8 mouse cellular contexts compared by ENCODE assay signal in genomic region chr14:101608519-101609368, GRCm38 (mm10). TPM values are rescaled to one million over a fixed set of nuclear protein-coding genes. Genes with fewer than 3 reads are reported as not detected.
DNase-seq lines count a peak whose midpoint lies in the region; ATAC-seq and TF ChIP-seq lines count a peak whose summit lies in the region.

Gene Tbc1d4, minus strand, starts transcription at chr14:101609191.

- peak; percentile 54 for TF ChIP-seq CTCF in bone marrow macrophage, adult 2 months (IDR thresholded peaks at IDR 0.05; ENCODE audit: low read depth, low read length)
- peak; percentile 82 for TF ChIP-seq CTCF in kidney, postnatal 0 days (IDR thresholded peaks at IDR 0.05; ENCODE audit: low read depth)

- ATAC-seq in heart, embryonic 12.5 days (ENCODE audit: insufficient number of reproducible peaks, low FRiP score), result peak; percentile 87
- peak; percentile 92 for ATAC-seq in kidney, postnatal 0 days (replicated peaks; ENCODE audit: low FRiP score, low read depth)
- peak; percentile 79 for ATAC-seq in liver, embryonic 12.5 days
- peak; percentile 90 for ATAC-seq in stomach, embryonic 15.5 days (ENCODE audit: insufficient read depth, low FRiP score, low read depth)

- no peaks in the 10 kb centered on the region for H3K36me3 ChIP-seq in heart, embryonic 12.5 days
- H3K36me3 ChIP-seq in kidney, postnatal 0 days (ENCODE audit: insufficient read depth, low read length), result no peaks in the 10 kb centered on the region
- H3K36me3 ChIP-seq in liver, embryonic 12.5 days, result no peaks in the 10 kb centered on the region
- no peaks in the 10 kb centered on the region for H3K36me3 ChIP-seq in stomach, embryonic 15.5 days

- H3K4me3 ChIP-seq in bone marrow macrophage, adult 2 months (ENCODE audit: insufficient read depth, low read length), result peak within 1 kb of the TSS; percentile 92
- H3K4me3 ChIP-seq in heart, embryonic 12.5 days, result peak within 1 kb of the TSS; percentile 69
- H3K4me3 ChIP-seq in kidney, postnatal 0 days (replicated peaks; ENCODE audit: low read depth, low read length), result peak within 1 kb of the TSS; percentile 78
- H3K4me3 ChIP-seq in liver, embryonic 12.5 days, result peak within 1 kb of the TSS; percentile 64
- H3K4me3 ChIP-seq in stomach, embryonic 15.5 days (replicated peaks), result peak within 1 kb of the TSS; percentile 78

- H3K9me3 ChIP-seq in heart, embryonic 12.5 days (replicated peaks), result no peaks in the 10 kb centered on the region
- no peaks in the 10 kb centered on the region for H3K9me3 ChIP-seq in kidney, postnatal 0 days (replicated peaks; ENCODE audit: low read length)
- H3K9me3 ChIP-seq in liver, embryonic 12.5 days (replicated peaks), result no peaks in the 10 kb centered on the region
- H3K9me3 ChIP-seq in stomach, embryonic 15.5 days, result no peaks in the 10 kb centered on the region

- peak within 1 kb of the TSS; percentile 77 for H3K4me2 ChIP-seq in heart, embryonic 12.5 days
- peak within 1 kb of the TSS; percentile 100 for H3K4me2 ChIP-seq in kidney, postnatal 0 days (ENCODE audit: low read length)
- H3K4me2 ChIP-seq in liver, embryonic 12.5 days, result peak within 1 kb of the TSS; percentile 86
- H3K4me2 ChIP-seq in stomach, embryonic 15.5 days, result peak within 1 kb of the TSS; percentile 96

- DNase-seq in B cell, adult 2 months, result peak; percentile 49 to 50
- DNase-seq in fat pad, adult 2 months (ENCODE audit: extremely low read depth, low read depth, low spot score), result peak; percentile 58
- DNase-seq in kidney, postnatal 0 days (ENCODE audit: low spot score), result peak; percentile 91
- peak; percentile 41 for DNase-seq in naive thymus-derived CD4-positive, alpha-beta T cell, adult 2 months (ENCODE audit: low read depth)

- peaks cover 2% of the 10 kb centered on the region; the same call in 1 of the 2 replicates for H3K4me1 ChIP-seq in bone marrow macrophage, adult 2 months (ENCODE audit: control insufficient read depth, insufficient read depth, low read length)
- H3K4me1 ChIP-seq in heart, embryonic 12.5 days (replicated peaks), result peaks cover 7% of the 10 kb centered on the region; the same call in 1 of the 2 replicates
- H3K4me1 ChIP-seq in kidney, postnatal 0 days (replicated peaks; ENCODE audit: insufficient read depth, low read length), result peaks cover 5% of the 10 kb centered on the region; the same call in 1 of the 2 replicates
- H3K4me1 ChIP-seq in liver, embryonic 12.5 days, result 0 out of 2 replicates have a peak, but pooled peaks cover 8% of the 10 kb centered on the region
- peaks cover 7% of the 10 kb centered on the region; the same call in 1 of the 2 replicates for H3K4me1 ChIP-seq in stomach, embryonic 15.5 days

- H3K9ac ChIP-seq in heart, embryonic 12.5 days, result peak within 1 kb of the TSS; percentile 81
- H3K9ac ChIP-seq in kidney, postnatal 0 days (ENCODE audit: low read depth, low read length), result peak within 1 kb of the TSS; percentile 65
- peak within 1 kb of the TSS; percentile 58 for H3K9ac ChIP-seq in liver, embryonic 12.5 days
- peak within 1 kb of the TSS; percentile 40 for H3K9ac ChIP-seq in stomach, embryonic 15.5 days

- under 1% methylated on average over 62 of the region's 62 CpGs for WGBS in heart, embryonic 12.5 days
- under 1% methylated on average over 62 of the region's 62 CpGs for WGBS in kidney, postnatal 0 days
- WGBS in liver, embryonic 12.5 days (ENCODE audit: insufficient replicate concordance), result under 1% methylated on average over 62 of the region's 62 CpGs
- WGBS in stomach, embryonic 15.5 days, result under 1% methylated on average over 60 of the region's 62 CpGs

- H3K27me3 ChIP-seq in heart, embryonic 12.5 days (replicated peaks), result no peaks in the 10 kb centered on the region
- H3K27me3 ChIP-seq in kidney, postnatal 0 days (ENCODE audit: insufficient read depth, low read length), result no peaks in the 10 kb centered on the region
- peaks cover 20% of the 10 kb centered on the region for H3K27me3 ChIP-seq in liver, embryonic 12.5 days (replicated peaks)
- H3K27me3 ChIP-seq in stomach, embryonic 15.5 days (replicated peaks), result no peaks in the 10 kb centered on the region

- TF ChIP-seq POLR2A in bone marrow macrophage, adult 2 months (IDR thresholded peaks at IDR 0.05; ENCODE audit: borderline replicate concordance, low read depth, low read length), result peak; percentile 59; the same call in 1 of the 2 replicates

- peak within 1 kb of the TSS; percentile 75 for H3K27ac ChIP-seq in bone marrow macrophage, adult 2 months (ENCODE audit: insufficient read depth, low read depth, low read length)
- peak within 1 kb of the TSS; percentile 94 for H3K27ac ChIP-seq in heart, embryonic 12.5 days (ENCODE audit: poor library complexity, severe bottlenecking)
- H3K27ac ChIP-seq in kidney, postnatal 0 days, result peak within 1 kb of the TSS; percentile 77
- no peak within 1 kb of the TSS for H3K27ac ChIP-seq in liver, embryonic 12.5 days
- peak within 1 kb of the TSS; percentile 73 for H3K27ac ChIP-seq in stomach, embryonic 15.5 days

RNA-seq across cellular contexts. Expression of gene Tbc1d4, which starts in this region (rescaled TPM):
- polyA plus RNA-seq in bone marrow macrophage, adult 2 months (2012; ENCODE audit: insufficient read depth, insufficient read length, missing spikeins), result 17.2 and 18.4 TPM in 2 replicates
- polyA plus RNA-seq in heart, embryonic 12.5 days (2016; fragmentation: Nextera tagmentation; extraction: Ambion mirVana), result 28.8 and 29.3 TPM in 2 replicates
- 15.9 and 16.3 TPM in 2 replicates for polyA plus RNA-seq in kidney, postnatal 0 days (2015; fragmentation: Nextera tagmentation; extraction: Ambion mirVana)
- polyA plus RNA-seq in liver, embryonic 12.5 days (2016; fragmentation: Nextera tagmentation; extraction: Ambion mirVana), result 3.3 and 3.9 TPM in 2 replicates
- 10.3 and 10.4 TPM in 2 replicates for polyA plus RNA-seq in stomach, embryonic 15.5 days (2015; fragmentation: Nextera tagmentation; extraction: Ambion mirVana)

Comparison
In these comparisons a context has a peak if more than half of its experiments do, and no peak if none do; other contexts are left out.
1. DNase-seq: peak in every context shown above with its lines; median percentile 91 in kidney, postnatal 0 days; 58 in fat pad, adult 2 months; 50 in B cell, adult 2 months; 41 in naive thymus-derived CD4-positive, alpha-beta T cell, adult 2 months.